Mouse (Mus musculus): ENCODE data around the gene Ggt1. TPM values are rescaled to one million over a fixed set of nuclear protein-coding genes. Genes with fewer than 3 reads are reported as not detected.

Gene Ggt1
- polyA plus RNA-seq (2016; fragmentation: Nextera tagmentation; extraction: Ambion mirVana), result 0.79 and 0.88 TPM in 2 replicates

DNA sequence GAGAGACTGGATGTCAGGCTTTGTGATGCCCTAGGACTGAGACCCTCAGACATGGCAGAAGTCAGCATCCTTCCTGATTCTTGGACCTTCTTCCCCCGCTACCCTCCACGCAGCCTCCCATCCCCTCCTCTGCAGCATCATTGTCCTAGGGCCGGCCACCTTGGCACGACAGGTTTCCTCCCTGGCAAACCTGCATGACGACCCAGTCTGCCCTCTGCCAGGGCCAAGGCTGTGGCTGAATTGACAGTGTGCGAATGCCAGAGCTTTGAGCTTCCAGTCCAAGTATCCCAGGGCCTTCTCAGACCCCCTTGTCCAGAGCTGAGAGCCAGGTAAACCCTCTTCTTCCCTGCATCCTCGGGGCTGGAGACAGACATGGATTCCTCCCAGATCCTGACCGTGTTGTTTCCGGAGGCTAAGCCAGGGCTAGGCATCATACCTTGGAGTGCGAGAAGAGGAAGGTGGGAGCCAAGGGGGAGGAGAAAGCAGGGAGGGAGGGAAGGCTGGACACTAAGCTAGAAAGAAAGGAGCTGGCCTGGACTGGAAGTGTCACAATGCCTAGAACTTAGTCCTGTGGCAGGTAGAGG lies at the start of gene Ggt1:
Gene Ggt1 (plus strand): TSS at position 534 of the 584 bp plus-strand sequence.
- peak within 1 kb of the TSS; percentile 81; the same call in 1 of the 2 replicates for H3K9ac ChIP-seq (replicated peaks)
- H3K36me3 ChIP-seq, result no peaks in the 10 kb centered on the region
- H3K4me1 ChIP-seq (replicated peaks), result peaks cover 37% of the 10 kb centered on the region
- peaks cover 49% of the 10 kb centered on the region for H3K27me3 ChIP-seq
- H3K27ac ChIP-seq, result no peak within 1 kb of the TSS
- no peaks in the 10 kb centered on the region for H3K9me3 ChIP-seq
- peak within 1 kb of the TSS; percentile 66; the same call in 1 of the 2 replicates for H3K4me3 ChIP-seq (replicated peaks)
- ATAC-seq (ENCODE audit: insufficient number of reproducible peaks, insufficient read depth, low FRiP score, low TSS enrichment, low read depth), result no peak
- peak within 1 kb of the TSS; percentile 99 for H3K4me2 ChIP-seq
- WGBS, result 51% methylated on average over 10 of the region's 10 CpGs

GRCm38 (mm10) chr10:75511897-75512296 lies 49.5 kb upstream of the Ggt1 start:
- H3K4me1 ChIP-seq (replicated peaks), result peaks cover 14% of the 10 kb centered on the region
- no peak for ATAC-seq (ENCODE audit: insufficient number of reproducible peaks, insufficient read depth, low FRiP score, low TSS enrichment, low read depth)
- WGBS, result 94% methylated on average over 7 of the region's 7 CpGs
- H3K27me3 ChIP-seq, result no peaks in the 10 kb centered on the region
- no peak overlapping the region for H3K4me2 ChIP-seq
- peaks cover 61% of the 10 kb centered on the region for H3K36me3 ChIP-seq
- H3K9ac ChIP-seq (replicated peaks), result no peak overlapping the region
- no peak overlapping the region for H3K27ac ChIP-seq
- no peaks in the 10 kb centered on the region for H3K9me3 ChIP-seq
- no peak overlapping the region for H3K4me3 ChIP-seq (replicated peaks)

GRCm38 (mm10) chr10:75512796-75513195 lies 48.6 kb upstream of the Ggt1 start:
- Histone ChIP-seq H3K4me3 (replicated peaks) (no peak overlapping the region), H3K4me1 (replicated peaks) (peaks cover 14% of the 10 kb centered on the region), H3K9me3 (no peaks in the 10 kb centered on the region), H3K27ac (no peak overlapping the region), H3K4me2 (no peak overlapping the region), H3K36me3 (peaks cover 52% of the 10 kb centered on the region), H3K9ac (replicated peaks) (no peak overlapping the region), H3K27me3 (no peaks in the 10 kb centered on the region)
- WGBS, result 92% methylated on average over 7 of the region's 7 CpGs
- no peak for ATAC-seq (ENCODE audit: insufficient number of reproducible peaks, insufficient read depth, low FRiP score, low TSS enrichment, low read depth)

GRCm38 (mm10) chr10:75513306-75514067 lies 47.9 kb upstream of the Ggt1 start:
- 91% methylated on average over 8 of the region's 8 CpGs for WGBS
- no peak for ATAC-seq (ENCODE audit: insufficient number of reproducible peaks, insufficient read depth, low FRiP score, low TSS enrichment, low read depth)
- no peak overlapping the region for H3K27ac ChIP-seq

GRCm38 (mm10) chr10:75514361-75514760 lies 47.0 kb upstream of the Ggt1 start:
- H3K4me2 ChIP-seq, result no peak overlapping the region
- no peaks in the 10 kb centered on the region for H3K9me3 ChIP-seq
- H3K4me1 ChIP-seq (replicated peaks), result peaks cover 23% of the 10 kb centered on the region
- H3K36me3 ChIP-seq, result peaks cover 39% of the 10 kb centered on the region
- no peaks in the 10 kb centered on the region for H3K27me3 ChIP-seq
- ATAC-seq (ENCODE audit: insufficient number of reproducible peaks, insufficient read depth, low FRiP score, low TSS enrichment, low read depth), result no peak
- no peak overlapping the region for H3K4me3 ChIP-seq (replicated peaks)
- H3K9ac ChIP-seq (replicated peaks), result no peak overlapping the region
- H3K27ac ChIP-seq, result no peak overlapping the region
- 71% methylated on average over 7 of the region's 7 CpGs for WGBS

More at GRCm38 (mm10) chr10:75513306-75514067, 47.9 kb upstream of the Ggt1 start:
- Histone ChIP-seq H3K27me3 (no peaks in the 10 kb centered on the region), H3K36me3 (peaks cover 46% of the 10 kb centered on the region), H3K9me3 (no peaks in the 10 kb centered on the region), H3K4me3 (replicated peaks) (no peak overlapping the region), H3K4me1 (replicated peaks) (peaks cover 15% of the 10 kb centered on the region), H3K9ac (replicated peaks) (no peak overlapping the region), H3K4me2 (no peak overlapping the region)

GRCm38 (mm10) chr10:75515216-75516037 lies 46.0 kb upstream of the Ggt1 start:
- no peak for ATAC-seq (ENCODE audit: insufficient number of reproducible peaks, insufficient read depth, low FRiP score, low TSS enrichment, low read depth)
- no peaks in the 10 kb centered on the region for H3K9me3 ChIP-seq
- WGBS, result 57% methylated on average over 4 of the region's 4 CpGs
- 0 out of 2 replicates have a peak overlapping the region, but pooled peaks have one; percentile 89 for H3K9ac ChIP-seq (replicated peaks)
- peak overlapping the region; percentile 93 for H3K4me2 ChIP-seq
- H3K27ac ChIP-seq, result no peak overlapping the region
- no peak overlapping the region; the same call in 1 of the 2 replicates for H3K4me3 ChIP-seq (replicated peaks)
- peaks cover 39% of the 10 kb centered on the region for H3K36me3 ChIP-seq
- peaks cover 25% of the 10 kb centered on the region for H3K4me1 ChIP-seq (replicated peaks)
- H3K27me3 ChIP-seq, result no peaks in the 10 kb centered on the region

GRCm38 (mm10) chr10:75516038-75516723 lies 45.2 kb upstream of the Ggt1 start:
- Histone ChIP-seq H3K4me2 (peak overlapping the region; percentile 93), H3K9ac (replicated peaks) (peak overlapping the region; percentile 89), H3K27ac (peak overlapping the region; percentile 93; the same call in 1 of the 2 replicates), H3K27me3 (no peaks in the 10 kb centered on the region), H3K9me3 (no peaks in the 10 kb centered on the region), H3K4me1 (replicated peaks) (peaks cover 30% of the 10 kb centered on the region), H3K36me3 (peaks cover 39% of the 10 kb centered on the region), H3K4me3 (replicated peaks) (peak overlapping the region; percentile 80)
- 20% methylated on average over 8 of the region's 8 CpGs for WGBS
- ATAC-seq (ENCODE audit: insufficient number of reproducible peaks, insufficient read depth, low FRiP score, low TSS enrichment, low read depth), result no peak

- no peak; the same call in 1 of the 2 replicates for ATAC-seq (ENCODE audit: insufficient number of reproducible peaks, insufficient read depth, low FRiP score, low TSS enrichment, low read depth)
Measured at GRCm38 (mm10) chr10:75516724-75517072, 44.7 kb upstream of the Ggt1 start.

DNA sequence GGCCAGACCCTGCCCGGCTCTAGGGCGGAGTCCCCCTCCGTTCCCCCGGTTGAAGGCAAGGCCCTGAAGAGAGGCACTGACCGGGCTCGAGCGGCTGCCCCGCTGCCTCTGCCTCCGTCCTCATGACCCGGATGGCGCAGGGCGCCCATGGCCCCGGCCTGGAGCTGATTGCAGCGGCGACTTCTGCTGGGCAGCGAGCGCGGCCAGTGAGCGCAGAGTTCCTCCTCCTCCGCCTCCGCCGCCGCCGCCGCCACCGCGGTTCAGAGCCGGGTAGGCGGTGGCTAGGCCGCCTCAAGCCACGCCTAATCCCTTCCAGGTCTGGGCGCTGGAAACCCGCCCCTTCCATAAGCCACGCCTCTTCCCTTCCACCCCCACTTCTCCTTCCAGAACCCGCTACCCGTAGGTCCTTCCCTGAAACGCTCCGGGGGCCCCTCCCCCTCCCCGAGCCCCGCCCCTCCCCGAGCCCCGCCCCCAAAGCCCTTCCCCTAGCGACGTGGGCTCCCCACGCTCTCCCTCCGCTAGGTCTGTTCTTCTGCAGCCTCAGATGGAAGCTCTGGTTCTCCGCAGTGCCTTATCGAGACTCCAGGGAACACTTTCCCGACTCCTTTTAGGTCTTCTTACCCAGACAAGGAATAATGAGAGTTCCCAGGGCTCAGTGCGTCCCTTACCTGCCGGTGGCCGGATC lies 44.2 kb upstream of the Ggt1 start, which contains the start of gene Snrpd3:
Gene Snrpd3 (plus strand): TSS at position 479 of the 685 bp plus-strand sequence.
- under 1% methylated on average over 35 of the region's 52 CpGs for WGBS
- peaks cover 30% of the 10 kb centered on the region for H3K4me1 ChIP-seq (replicated peaks)
- peak; percentile 97 for ATAC-seq (ENCODE audit: insufficient number of reproducible peaks, insufficient read depth, low FRiP score, low TSS enrichment, low read depth)

More at GRCm38 (mm10) chr10:75516724-75517072, 44.7 kb upstream of the Ggt1 start:
- Histone ChIP-seq H3K27ac (peak overlapping the region; percentile 93), H3K4me2 (peak overlapping the region; percentile 93), H3K9ac (replicated peaks) (peak overlapping the region; percentile 89), H3K4me3 (replicated peaks) (peak overlapping the region; percentile 80), H3K9me3 (no peaks in the 10 kb centered on the region), H3K27me3 (no peaks in the 10 kb centered on the region), H3K4me1 (replicated peaks) (peaks cover 30% of the 10 kb centered on the region), H3K36me3 (peaks cover 39% of the 10 kb centered on the region)
- 1% methylated on average over 12 of the region's 12 CpGs for WGBS

DNA sequence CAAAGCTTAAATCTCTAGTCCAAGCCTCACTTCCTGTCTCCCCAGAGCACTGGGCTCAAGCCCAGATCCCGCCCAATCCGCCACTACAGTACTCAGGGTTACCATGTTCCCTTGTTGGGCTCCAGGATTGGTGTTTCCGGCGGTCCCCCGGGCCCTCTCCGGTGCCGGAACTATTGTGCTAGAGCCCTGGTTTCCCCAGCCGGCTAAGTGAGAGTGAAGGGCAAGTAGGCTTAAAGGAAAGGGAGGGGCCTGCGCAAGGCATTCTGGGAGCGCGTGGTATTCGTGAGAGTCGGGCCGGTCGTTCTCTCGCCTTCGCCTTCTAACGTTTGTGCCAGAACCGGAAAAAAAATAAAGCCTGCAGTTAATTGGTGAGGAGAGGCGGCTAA lies 43.7 kb upstream of the Ggt1 start, which contains the start of gene Gucd1:
Gene Gucd1 (minus strand): TSS at position 215 of the 386 bp plus-strand sequence.
- Histone ChIP-seq H3K9me3 (no peaks in the 10 kb centered on the region), H3K27ac (peak within 1 kb of the TSS; percentile 98), H3K4me3 (replicated peaks) (peak within 1 kb of the TSS; percentile 80), H3K4me2 (peak within 1 kb of the TSS; percentile 93), H3K36me3 (peaks cover 41% of the 10 kb centered on the region), H3K9ac (replicated peaks) (peak within 1 kb of the TSS; percentile 89), H3K27me3 (no peaks in the 10 kb centered on the region), H3K4me1 (replicated peaks) (peaks cover 30% of the 10 kb centered on the region)
- under 1% methylated on average over 20 of the region's 20 CpGs for WGBS
- peak; percentile 90 for ATAC-seq (ENCODE audit: insufficient number of reproducible peaks, insufficient read depth, low FRiP score, low TSS enrichment, low read depth)

More for the DNA sequence above, 44.2 kb upstream of the Ggt1 start, which contains the start of gene Snrpd3:
- peaks cover 39% of the 10 kb centered on the region for H3K36me3 ChIP-seq
- peak within 1 kb of the TSS; percentile 93 for H3K4me2 ChIP-seq
- peak within 1 kb of the TSS; percentile 80 for H3K4me3 ChIP-seq (replicated peaks)
- H3K9me3 ChIP-seq, result no peaks in the 10 kb centered on the region
- peak within 1 kb of the TSS; percentile 98 for H3K27ac ChIP-seq
- H3K27me3 ChIP-seq, result no peaks in the 10 kb centered on the region
- H3K9ac ChIP-seq (replicated peaks), result peak within 1 kb of the TSS; percentile 89
